Mouse (Mus musculus) intestine, embryonic 16.5 days (tissue): ENCODE measurements around the gene Paxip1. TPM values are rescaled to one million over a fixed set of nuclear protein-coding genes. Genes with fewer than 3 reads are reported as not detected.

ENCODE experiments used
- ATAC-seq: fragments of 200-750 bp; cut with Nextera tagmentation; 2 replicates; pipeline ENCODE4 v1.8.0; 2017; ENCODE audit warnings: moderate TSS enrichment, moderate library complexity
- H3K27ac ChIP-seq: fragments of 300-500 bp; sonication (generic); 2 replicates; pipeline ENCODE4 v1.5.1; 2014; ENCODE audit warnings: mild to moderate bottlenecking, low read length
- H3K27me3 ChIP-seq: fragments of 300-500 bp; sonication (generic); replicated peaks from 2 replicates; pipeline ENCODE4 v1.6.1; 2014; ENCODE audit warnings: low read length, control low read depth, mixed read lengths; ENCODE audit not compliant: control insufficient read depth, insufficient read depth
- H3K36me3 ChIP-seq: fragments of 300-500 bp; sonication (generic); 2 replicates; pipeline ENCODE4 v1.6.1; 2014; ENCODE audit warnings: low read length, control low read depth; ENCODE audit not compliant: control insufficient read depth, insufficient read depth
- H3K4me1 ChIP-seq: fragments of 300-500 bp; sonication (generic); 2 replicates; pipeline ENCODE4 v1.6.1; 2014; ENCODE audit warnings: low read length, control low read depth, mixed read lengths; ENCODE audit not compliant: control insufficient read depth, insufficient read depth
- H3K4me2 ChIP-seq: fragments of 300-500 bp; sonication (generic); 2 replicates; pipeline ENCODE4 v1.6.1; 2014; ENCODE audit warnings: low read depth, low read length, control low read depth
- H3K4me3 ChIP-seq: fragments of 300-500 bp; sonication (generic); 2 replicates; pipeline ENCODE4 v1.5.1; 2014; ENCODE audit warnings: mild to moderate bottlenecking, low read length
- H3K9ac ChIP-seq: fragments of 300-500 bp; sonication (generic); 2 replicates; pipeline ENCODE4 v1.6.1; 2014; ENCODE audit warnings: low read depth, low read length
- H3K9me3 ChIP-seq: fragments of 300-500 bp; sonication (generic); 2 replicates; pipeline ENCODE4 v1.6.1; 2016; ENCODE audit warnings: low read length, control low read depth; ENCODE audit not compliant: control insufficient read depth
- WGBS: fragments of 180-500 bp; shearing (Covaris S2); extraction: QIAGEN DNeasy Blood & Tissue Kit; methylation state at CpG from one replicate; pipeline ENCODE4 v1.1.7; 2014; 5-methylcytosine and 5-hydroxymethylcytosine counted together
- polyA plus RNA-seq: library from polyadenylated mRNA; unstranded; fragments of >200 nt; fragmentation: Nextera tagmentation; extraction: Ambion mirVana; gene quantifications from 2 replicates; pipeline ENCODE4 v1.2.1, GENCODE M21; 2015

The Paxip1 gene
- polyA plus RNA-seq, 1 experiment from 2014 or later, result 21.8 TPM

DNA sequence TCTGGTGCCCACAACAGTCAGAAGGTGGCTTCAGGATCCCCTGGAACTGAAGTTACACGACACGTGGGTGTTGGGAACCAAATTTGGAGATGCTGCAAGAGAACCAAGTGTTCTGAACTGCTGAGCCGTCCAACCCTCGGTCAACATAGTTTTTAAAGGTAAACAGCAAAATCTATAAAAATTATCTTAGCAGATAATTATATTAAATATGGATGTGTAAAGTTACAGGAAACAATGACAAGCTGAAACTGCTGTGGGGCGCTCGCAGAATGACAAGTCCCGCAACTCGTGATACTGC is 631 bp upstream of the Paxip1 start:
- H3K4me2 ChIP-seq, result peak overlapping the region; percentile 65
- 12% methylated on average over 8 of the region's 8 CpGs for WGBS
- peaks cover 9% of the 10 kb centered on the region for H3K36me3 ChIP-seq
- peaks cover 14% of the 10 kb centered on the region for H3K4me1 ChIP-seq
- no peaks in the 10 kb centered on the region for H3K27me3 ChIP-seq
- no peak for ATAC-seq
- H3K4me3 ChIP-seq, result peak overlapping the region; percentile 74
- H3K27ac ChIP-seq, result peak overlapping the region; percentile 90
- peak overlapping the region; percentile 83 for H3K9ac ChIP-seq
- H3K9me3 ChIP-seq, result no peaks in the 10 kb centered on the region

DNA sequence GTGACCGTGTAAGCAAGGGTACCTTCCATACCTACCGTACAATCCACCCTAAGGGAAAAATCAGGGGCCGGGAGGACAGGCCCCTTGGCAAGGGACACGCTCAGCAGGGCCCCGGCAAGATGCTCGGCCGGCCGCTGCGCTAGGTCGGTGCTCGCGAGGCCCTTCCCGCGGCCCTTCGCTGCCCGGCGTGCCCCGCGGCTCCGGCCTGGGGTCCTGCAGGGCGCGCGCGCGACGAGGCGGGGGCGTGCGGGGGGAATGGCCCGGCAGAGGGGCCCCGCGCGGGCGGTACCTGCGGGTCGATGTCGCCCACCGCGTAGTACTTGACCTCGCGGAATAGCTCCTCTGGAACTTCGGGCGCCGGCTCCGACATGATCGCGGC is 592 bp downstream of the Paxip1 start:
- Histone ChIP-seq H3K27me3 (no peaks in the 10 kb centered on the region), H3K4me2 (peak overlapping the region; percentile 59), H3K36me3 (peaks cover 18% of the 10 kb centered on the region), H3K9ac (peak overlapping the region; percentile 83), H3K4me1 (peaks cover 14% of the 10 kb centered on the region), H3K4me3 (peak overlapping the region; percentile 74), H3K27ac (peak overlapping the region; percentile 92), H3K9me3 (no peaks in the 10 kb centered on the region)
- WGBS, result under 1% methylated on average over 42 of the region's 47 CpGs
- ATAC-seq, result peak; percentile 82

DNA sequence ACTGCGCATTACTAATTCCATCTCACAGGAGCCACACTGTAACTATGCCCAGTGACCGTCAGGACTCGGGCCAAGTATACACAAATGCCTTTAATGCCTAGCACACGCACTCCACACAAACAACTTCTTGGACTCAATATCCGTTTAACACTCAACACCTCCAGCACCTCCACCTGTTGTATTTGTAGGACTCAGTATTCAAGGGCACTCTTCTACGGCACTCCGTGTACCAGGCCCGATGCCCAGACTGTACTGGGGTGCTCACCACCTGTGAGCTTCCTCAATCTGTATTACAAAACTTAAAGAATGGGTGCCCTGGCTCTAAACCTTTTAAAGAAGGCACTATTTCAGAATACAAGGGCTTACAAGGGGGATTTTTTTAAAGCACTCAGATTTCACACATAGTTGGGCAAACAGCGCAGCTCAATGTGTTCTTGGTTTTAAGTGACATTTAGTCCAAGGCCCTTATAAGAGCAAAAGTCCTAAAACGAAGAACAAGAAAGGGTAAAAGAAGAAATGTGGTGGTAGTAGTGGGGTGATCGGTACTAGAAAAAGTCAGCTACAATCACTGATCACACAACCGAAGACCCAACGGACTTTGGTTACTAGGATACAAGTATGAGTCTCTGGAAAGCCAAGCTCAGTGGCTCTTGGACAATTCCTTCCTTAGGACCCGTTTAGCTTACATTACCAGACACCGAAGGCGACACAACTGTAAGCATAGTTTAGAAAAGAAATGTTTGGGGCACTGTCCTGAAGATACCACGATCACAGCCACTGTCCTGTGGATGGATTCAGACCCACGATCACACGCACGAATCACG is 1.2 kb downstream of the Paxip1 start:
- Histone ChIP-seq H3K4me3 (peak overlapping the region; percentile 74), H3K9me3 (no peaks in the 10 kb centered on the region), H3K4me2 (peak overlapping the region; percentile 59), H3K36me3 (peaks cover 18% of the 10 kb centered on the region), H3K27me3 (no peaks in the 10 kb centered on the region), H3K4me1 (peaks cover 14% of the 10 kb centered on the region), H3K27ac (peak overlapping the region; percentile 92), H3K9ac (peak overlapping the region; percentile 83)
- ATAC-seq, result no peak
- WGBS, result 20% methylated on average over 21 of the region's 21 CpGs

DNA sequence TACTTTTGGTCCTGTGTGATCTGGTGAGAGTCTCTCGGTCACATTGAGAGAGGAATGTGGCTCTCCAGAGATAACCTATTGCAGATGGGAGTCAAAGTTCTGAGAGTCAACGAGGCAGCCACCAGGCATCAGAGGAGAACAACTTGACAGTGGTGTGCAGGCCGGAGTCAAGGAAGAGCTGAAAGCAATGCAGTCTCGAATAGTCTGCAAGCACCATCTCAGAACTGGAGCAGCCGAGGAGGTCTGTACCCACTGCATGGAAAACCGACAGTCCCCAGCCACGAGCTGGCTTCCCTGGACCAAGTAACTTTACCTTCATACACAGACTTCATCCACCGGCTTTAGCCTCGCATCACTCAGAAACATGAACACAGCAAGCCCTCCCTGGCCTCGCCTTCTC is 1.9 kb downstream of the Paxip1 start:
- H3K4me2 ChIP-seq, result peak overlapping the region; percentile 59
- 66% methylated on average over 10 of the region's 10 CpGs for WGBS
- ATAC-seq, result no peak

DNA sequence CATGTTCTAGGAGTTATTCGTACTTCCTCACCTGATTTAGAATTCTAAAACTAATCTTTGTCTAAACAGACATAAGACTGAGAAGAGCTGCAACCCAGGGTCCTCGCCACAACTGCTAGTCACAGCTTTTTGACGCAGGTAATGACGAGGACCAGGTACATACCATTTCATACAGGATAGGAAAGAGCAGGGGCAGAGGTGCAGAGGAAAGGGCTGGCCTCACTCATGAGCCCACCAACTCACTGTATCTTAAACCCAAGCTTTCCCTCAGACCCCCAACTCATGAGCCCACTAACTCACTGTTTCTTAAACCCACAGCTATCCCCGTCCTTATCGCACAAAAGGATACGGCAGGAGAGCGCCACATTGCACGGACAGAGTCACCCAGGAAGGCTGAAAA is 8.1 kb downstream of the Paxip1 start:
- WGBS, result 93% methylated on average over 9 of the region's 9 CpGs
- no peaks in the 10 kb centered on the region for H3K4me1 ChIP-seq
- H3K27me3 ChIP-seq, result no peaks in the 10 kb centered on the region
- H3K4me2 ChIP-seq, result no peak overlapping the region
- ATAC-seq, result no peak
- H3K4me3 ChIP-seq, result no peak overlapping the region
- H3K9ac ChIP-seq, result no peak overlapping the region
- no peaks in the 10 kb centered on the region for H3K9me3 ChIP-seq
- H3K27ac ChIP-seq, result no peak overlapping the region
- peaks cover 29% of the 10 kb centered on the region for H3K36me3 ChIP-seq

More for the DNA sequence above, 1.9 kb downstream of the Paxip1 start:
- H3K4me3 ChIP-seq, result peak overlapping the region; percentile 74
- H3K9ac ChIP-seq, result peak overlapping the region; percentile 83; the same call in 1 of the 2 replicates
- no peaks in the 10 kb centered on the region for H3K27me3 ChIP-seq
- no peak overlapping the region for H3K27ac ChIP-seq
- H3K4me1 ChIP-seq, result peaks cover 14% of the 10 kb centered on the region
- H3K36me3 ChIP-seq, result peaks cover 18% of the 10 kb centered on the region
- H3K9me3 ChIP-seq, result no peaks in the 10 kb centered on the region

DNA sequence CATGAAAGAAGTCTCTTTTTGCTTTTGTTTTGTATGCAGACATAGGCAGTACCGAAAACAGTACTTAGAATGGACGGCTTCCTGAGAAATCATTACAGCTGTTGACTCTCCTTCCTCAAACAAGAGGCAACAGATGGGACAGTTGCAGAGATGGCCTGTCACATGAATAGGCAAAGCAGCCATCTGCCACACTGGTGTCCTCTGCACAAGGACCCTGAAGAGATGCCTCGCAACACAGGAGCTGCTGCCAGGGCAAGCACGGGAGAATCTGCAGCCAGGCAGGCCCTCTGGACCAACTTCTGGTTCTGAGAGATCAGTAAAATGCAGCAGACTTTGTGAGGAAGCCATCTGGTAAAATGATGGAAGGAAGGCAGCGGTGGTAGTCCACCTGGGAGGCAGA is 23.5 kb downstream of the Paxip1 start:
- WGBS, result 75% methylated on average over 5 of the region's 5 CpGs
- Histone ChIP-seq H3K4me2 (no peak overlapping the region), H3K27ac (no peak overlapping the region), H3K4me1 (no peaks in the 10 kb centered on the region), H3K9ac (no peak overlapping the region), H3K27me3 (no peaks in the 10 kb centered on the region), H3K9me3 (no peaks in the 10 kb centered on the region), H3K36me3 (peaks cover 21% of the 10 kb centered on the region), H3K4me3 (no peak overlapping the region)
- no peak for ATAC-seq

DNA sequence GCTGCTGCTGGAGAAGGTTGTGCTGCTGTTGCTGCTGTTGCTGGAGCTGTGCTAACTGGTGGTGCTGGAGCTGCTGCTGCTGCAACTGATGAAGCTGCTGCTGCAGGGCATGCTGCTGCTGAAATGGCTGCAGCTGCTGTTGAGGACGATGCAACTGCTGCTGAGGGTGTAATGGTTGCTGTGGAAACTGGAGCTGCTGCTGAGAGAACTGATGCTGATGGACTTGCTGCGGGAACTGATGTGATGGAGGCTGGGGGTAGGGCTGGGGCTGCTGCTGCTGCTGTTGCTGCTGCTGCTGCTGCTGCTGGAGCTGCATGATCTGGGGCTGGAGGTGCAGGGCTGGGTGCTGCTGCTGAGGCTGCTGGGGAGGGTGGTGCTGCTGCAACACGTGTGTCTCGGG is 25.7 kb downstream of the Paxip1 start:
- no peak overlapping the region for H3K27ac ChIP-seq
- H3K27me3 ChIP-seq, result no peaks in the 10 kb centered on the region
- H3K4me2 ChIP-seq, result no peak overlapping the region
- WGBS, result 76% methylated on average over 4 of the region's 4 CpGs
- no peaks in the 10 kb centered on the region for H3K9me3 ChIP-seq
- no peak overlapping the region for H3K4me3 ChIP-seq
- no peaks in the 10 kb centered on the region for H3K4me1 ChIP-seq
- no peak for ATAC-seq
- no peak overlapping the region for H3K9ac ChIP-seq
- peaks cover 15% of the 10 kb centered on the region for H3K36me3 ChIP-seq

DNA sequence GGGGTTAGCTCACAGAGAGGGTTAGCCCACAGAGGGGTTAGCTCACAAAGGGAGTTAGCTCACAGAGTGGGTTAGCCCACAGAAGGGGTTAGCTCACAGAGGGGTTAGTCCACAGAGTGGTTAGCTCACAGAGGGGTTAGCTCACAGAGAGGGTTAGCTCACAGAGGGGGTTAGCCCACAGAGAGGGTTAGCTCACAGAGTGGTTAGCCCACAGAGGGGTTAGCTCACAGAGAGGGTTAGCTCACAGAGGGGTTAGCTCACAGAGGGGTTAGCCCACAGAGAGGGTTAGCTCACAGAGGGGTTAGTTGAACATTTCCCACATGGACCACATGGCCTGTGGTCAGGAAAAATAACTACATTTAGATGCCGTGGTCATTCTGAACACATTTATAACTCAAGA is 46.5 kb downstream of the Paxip1 start:
- Histone ChIP-seq H3K4me1 (no peaks in the 10 kb centered on the region), H3K9me3 (no peaks in the 10 kb centered on the region), H3K27me3 (no peaks in the 10 kb centered on the region), H3K4me2 (no peak overlapping the region), H3K4me3 (no peak overlapping the region), H3K27ac (no peak overlapping the region), H3K9ac (no peak overlapping the region), H3K36me3 (peaks cover 16% of the 10 kb centered on the region)
- ATAC-seq, result no peak
- 86% methylated on average over 1 of the region's 1 CpGs for WGBS

DNA sequence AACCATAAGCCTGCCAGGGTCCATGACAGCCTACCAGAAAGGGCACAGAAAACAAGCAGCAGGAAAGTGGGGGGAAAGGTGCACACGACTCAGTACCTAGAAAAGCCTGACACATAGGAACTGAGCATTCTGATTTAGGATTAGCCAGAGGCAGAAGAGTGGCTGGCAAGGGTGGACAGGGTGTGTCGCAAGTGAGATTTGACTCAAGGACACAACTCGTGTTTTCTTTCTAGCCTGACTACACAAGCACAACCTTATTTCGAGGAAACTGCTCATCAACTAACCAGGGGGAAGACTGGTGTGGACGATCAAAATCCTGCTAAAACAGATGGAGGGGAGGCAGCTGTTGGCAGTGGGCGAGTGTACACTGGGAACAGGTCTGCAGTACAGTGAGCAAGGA is 52.3 kb downstream of the Paxip1 start:
- H3K36me3 ChIP-seq, result peaks cover 3% of the 10 kb centered on the region
- H3K9me3 ChIP-seq, result 0 out of 2 replicates have a peak, but pooled peaks cover 6% of the 10 kb centered on the region
- no peak overlapping the region for H3K27ac ChIP-seq
- H3K27me3 ChIP-seq, result no peaks in the 10 kb centered on the region
- no peak overlapping the region for H3K4me2 ChIP-seq
- no peak overlapping the region for H3K9ac ChIP-seq
- no peak for ATAC-seq
- WGBS, result 77% methylated on average over 6 of the region's 6 CpGs
- no peaks in the 10 kb centered on the region for H3K4me1 ChIP-seq
- H3K4me3 ChIP-seq, result no peak overlapping the region

DNA sequence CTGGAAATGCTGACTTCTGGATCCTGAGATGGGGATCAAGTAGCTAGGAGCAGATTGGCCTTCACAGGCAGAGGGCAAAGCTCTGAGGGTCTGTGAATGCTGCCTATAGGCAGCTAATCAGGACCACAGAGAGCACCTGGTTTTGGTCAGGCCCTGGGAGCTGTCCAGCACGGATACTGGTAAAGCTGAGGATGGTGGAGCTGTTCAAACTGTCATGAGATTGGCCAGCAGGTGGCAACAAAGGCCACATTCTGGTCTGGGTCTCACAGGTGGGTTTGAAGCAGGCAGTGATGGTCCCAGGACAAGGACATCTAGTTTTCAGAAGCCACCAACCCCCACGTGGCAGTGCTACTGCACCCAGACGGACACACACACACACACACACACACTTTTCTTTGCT is 54.3 kb downstream of the Paxip1 start:
- ATAC-seq, result peak; percentile 73
- Histone ChIP-seq H3K9ac (no peak overlapping the region), H3K27ac (no peak overlapping the region), H3K27me3 (no peaks in the 10 kb centered on the region), H3K4me3 (no peak overlapping the region), H3K9me3 (0 out of 2 replicates have a peak, but pooled peaks cover 6% of the 10 kb centered on the region), H3K4me1 (no peaks in the 10 kb centered on the region), H3K4me2 (no peak overlapping the region), H3K36me3 (no peaks in the 10 kb centered on the region; the same call in none of the 2 replicates)
- 7% methylated on average over 3 of the region's 3 CpGs for WGBS
